Mouse (Mus musculus): ENCODE data around the gene Phf23.

DNA sequence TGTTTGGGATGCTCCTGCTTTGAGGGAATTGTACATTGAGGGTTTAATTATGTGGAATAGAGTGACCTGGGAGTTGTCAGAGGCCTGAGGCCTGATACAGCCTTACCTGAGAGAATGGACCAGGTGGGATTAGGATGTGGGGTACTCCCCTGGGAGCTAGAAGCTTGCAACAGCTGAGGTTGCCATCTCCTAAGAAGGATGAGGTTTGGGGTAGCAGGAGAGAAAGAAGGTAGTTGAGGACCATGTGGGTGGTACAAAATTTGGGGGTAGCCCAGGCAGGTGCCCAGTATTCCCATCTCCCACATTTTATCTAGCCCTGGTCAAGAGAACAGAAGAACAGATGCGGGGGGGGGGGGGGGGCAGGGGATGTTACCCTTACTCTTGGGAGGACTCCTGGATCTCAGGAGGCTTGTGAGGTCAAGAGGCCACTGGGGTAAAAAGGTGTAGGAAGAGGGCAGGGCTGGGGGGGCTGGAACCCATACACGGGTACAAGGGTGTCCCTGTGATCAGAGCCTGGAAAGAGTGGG, 24.0 kb downstream of the Phf23 start:
- TF ChIP-seq CTCF (IDR thresholded peaks at IDR 0.05; ENCODE audit: control insufficient read depth, insufficient read depth, insufficient replicate concordance, low read depth, low read length) (no peak), POLR2A (IDR thresholded peaks at IDR 0.05; ENCODE audit: control insufficient read depth, low read depth, low read length) (no peak)

Measured in testis, adult 2 months (tissue).